Mouse (Mus musculus) spleen, adult 2 months (tissue): ENCODE results near the gene Ptprt. TPM values are rescaled to one million over a fixed set of nuclear protein-coding genes. Genes with fewer than 3 reads are reported as not detected.

ENCODE experiments used
- DNase-seq, 2 experiments: peaks; one replicate each; pipeline versions ENCODE4 v3.0.0 to v3.0.0-alpha.2; 2012 to 2021; ENCODE audit warnings: low spot score in 2 of 2, low read depth in 1 of 2
- H3K27ac ChIP-seq: fragments of 200-500 bp; 2 replicates; pipeline ENCODE4 v1.5.1; 2012; ENCODE audit warnings: low read length, inconsistent platforms; ENCODE audit not compliant: insufficient read depth
- H3K27me3 ChIP-seq: fragments of 200-500 bp; 2 replicates; pipeline ENCODE4 v1.6.1; 2012; ENCODE audit warnings: mild to moderate bottlenecking, moderate library complexity, low read length, inconsistent platforms; ENCODE audit not compliant: control insufficient read depth, insufficient read depth
- H3K36me3 ChIP-seq: fragments of 200-500 bp; 2 replicates; pipeline ENCODE4 v1.6.1; 2012; ENCODE audit warnings: mild to moderate bottlenecking, low read length, inconsistent platforms; ENCODE audit not compliant: control insufficient read depth, insufficient read depth
- H3K4me1 ChIP-seq: fragments of 200-500 bp; 2 replicates; pipeline ENCODE4 v1.6.1; 2011; ENCODE audit warnings: inconsistent platforms; ENCODE audit not compliant: control insufficient read depth, insufficient read depth, insufficient read length
- H3K4me3 ChIP-seq: fragments of 200-500 bp; 2 replicates; pipeline ENCODE4 v1.5.1; 2011; ENCODE audit warnings: mild to moderate bottlenecking, inconsistent platforms; ENCODE audit not compliant: insufficient read depth, insufficient read length; ENCODE audit errors: extremely low read depth
- CTCF ChIP-seq: fragments of 200-500 bp; IDR thresholded peaks from 2 replicates; pipeline ENCODE4 v1.5.1; 2011; ENCODE audit warnings: mild to moderate bottlenecking, inconsistent platforms; ENCODE audit not compliant: insufficient read depth, insufficient read length, insufficient replicate concordance; ENCODE audit errors: extremely low read depth
- POLR2A ChIP-seq: fragments of 200-500 bp; IDR thresholded peaks from 2 replicates; pipeline ENCODE4 v1.6.1; 2011; ENCODE audit warnings: low read depth, low read length, inconsistent platforms
- WGBS: fragments of 180-500 bp; shearing (Covaris S2); methylation state at CpG from one replicate; pipeline ENCODE4 v1.1.7; 2018; 5-methylcytosine and 5-hydroxymethylcytosine counted together
- polyA plus RNA-seq: library from polyadenylated mRNA; depleted of rRNA; stranded (reverse); fragments of >200 nt; gene quantifications from 2 replicates; pipeline ENCODE4 v1.2.3, GENCODE M21; 2012

Gene Ptprt
- polyA plus RNA-seq, 1 experiment, result 0.25 TPM

- Histone ChIP-seq H3K4me1 (no peaks in the 10 kb centered on the region), H3K27me3 (no peaks in the 10 kb centered on the region), H3K36me3 (no peaks in the 10 kb centered on the region), H3K4me3 (no peak overlapping the region), H3K27ac (no peak overlapping the region)
- 70% methylated on average over 1 of the region's 1 CpGs for WGBS
- no peak for DNase-seq
- TF ChIP-seq CTCF (no peak), POLR2A (no peak)
Observed at GRCm38 (mm10) chr2:161625896-161626295, 1035.1 kb downstream of the Ptprt start.

- TF ChIP-seq POLR2A, result no peak
- TF ChIP-seq CTCF, result no peak
- Histone ChIP-seq H3K27me3 (no peaks in the 10 kb centered on the region), H3K4me1 (no peaks in the 10 kb centered on the region), H3K36me3 (no peaks in the 10 kb centered on the region), H3K4me3 (no peak overlapping the region), H3K27ac (no peak overlapping the region)
- DNase-seq, result no peak
- WGBS, result 78% methylated on average over 4 of the region's 4 CpGs
Observed at GRCm38 (mm10) chr2:161608401-161608800, 1052.5 kb downstream of the Ptprt start.

GRCm38 (mm10) chr2:161607372-161607771, 1053.6 kb downstream of the Ptprt start:
- TF ChIP-seq CTCF (no peak), POLR2A (no peak)
- H3K27ac ChIP-seq, result no peak overlapping the region
- H3K27me3 ChIP-seq, result no peaks in the 10 kb centered on the region
- DNase-seq, result no peak
- H3K4me1 ChIP-seq, result no peaks in the 10 kb centered on the region
- 81% methylated on average over 4 of the region's 4 CpGs for WGBS
- no peak overlapping the region for H3K4me3 ChIP-seq
- no peaks in the 10 kb centered on the region for H3K36me3 ChIP-seq

- Histone ChIP-seq H3K4me3 (no peak overlapping the region), H3K27ac (no peak overlapping the region), H3K36me3 (no peaks in the 10 kb centered on the region), H3K4me1 (no peaks in the 10 kb centered on the region), H3K27me3 (no peaks in the 10 kb centered on the region)
- DNase-seq, result no peak
- TF ChIP-seq POLR2A (no peak), CTCF (no peak)
- WGBS, result 58% methylated on average over 6 of the region's 6 CpGs
Observed at GRCm38 (mm10) chr2:161600206-161600808, 1060.6 kb downstream of the Ptprt start.

GRCm38 (mm10) chr2:161593391-161594152, 1067.4 kb downstream of the Ptprt start:
- Histone ChIP-seq H3K4me1 (no peaks in the 10 kb centered on the region), H3K27me3 (no peaks in the 10 kb centered on the region), H3K27ac (no peak overlapping the region), H3K4me3 (no peak overlapping the region), H3K36me3 (no peaks in the 10 kb centered on the region)
- no peak for TF ChIP-seq POLR2A
- no peak for TF ChIP-seq CTCF
- WGBS, result 85% methylated on average over 7 of the region's 7 CpGs
- no peak for DNase-seq

DNA sequence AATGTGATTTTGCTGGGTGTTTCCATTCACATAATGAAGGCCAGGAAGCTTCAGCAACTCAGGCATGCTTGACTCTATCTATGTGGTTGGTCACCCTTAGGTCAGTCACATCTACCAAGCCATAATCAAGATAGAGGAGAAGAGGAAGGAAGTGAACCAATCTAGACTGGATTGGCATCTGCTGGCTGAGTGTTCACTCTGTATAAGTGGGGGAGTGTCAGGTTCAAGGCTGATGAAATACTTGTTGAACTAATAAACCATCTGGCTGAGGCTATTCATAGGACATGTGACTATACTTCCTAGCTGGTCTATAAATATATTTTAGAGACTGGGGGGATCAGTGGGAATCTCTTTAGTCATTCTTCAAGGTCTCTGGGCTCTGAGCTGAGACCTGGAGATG, 1086.5 kb downstream of the Ptprt start:
- no peak overlapping the region for H3K4me3 ChIP-seq
- H3K27ac ChIP-seq, result no peak overlapping the region
- H3K4me1 ChIP-seq, result no peaks in the 10 kb centered on the region
- no peaks in the 10 kb centered on the region for H3K27me3 ChIP-seq
- no peak for DNase-seq
- TF ChIP-seq POLR2A, result no peak
- no peak for TF ChIP-seq CTCF
- H3K36me3 ChIP-seq, result no peaks in the 10 kb centered on the region

DNA sequence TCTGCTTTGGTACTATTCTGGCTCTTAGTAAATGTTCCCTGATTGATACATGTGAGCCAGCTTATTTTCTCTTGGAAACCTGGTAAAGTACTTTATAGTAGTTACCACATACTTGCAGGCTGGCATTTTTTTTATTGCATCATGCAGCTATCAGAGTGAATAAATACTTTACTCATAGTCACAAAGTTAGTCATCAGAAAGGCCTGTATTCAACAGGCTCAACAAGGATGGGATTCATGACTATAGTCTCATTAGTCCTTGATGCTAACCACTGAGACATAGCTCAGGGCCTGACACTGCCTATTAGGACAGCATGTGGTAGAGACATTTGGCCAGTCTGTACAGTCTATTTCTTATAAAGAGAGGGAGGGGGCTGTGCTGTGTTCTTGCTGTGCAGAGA, 1088.7 kb downstream of the Ptprt start:
- TF ChIP-seq CTCF (no peak), POLR2A (no peak)
- no peaks in the 10 kb centered on the region for H3K36me3 ChIP-seq
- H3K27ac ChIP-seq, result no peak overlapping the region
- no peak for DNase-seq
- H3K4me3 ChIP-seq, result no peak overlapping the region
- no peaks in the 10 kb centered on the region for H3K27me3 ChIP-seq
- no peaks in the 10 kb centered on the region for H3K4me1 ChIP-seq
